Mouse (Mus musculus): Measurements from ENCODE around the gene Gm15517. TPM values are rescaled to one million over a fixed set of nuclear protein-coding genes. Genes with fewer than 3 reads are reported as not detected.

Gm15517 gene
- polyA plus RNA-seq, 1 experiment, result 20.7 TPM

- DNase-seq (ENCODE audit: low read depth), result no peak
Observed at GRCm38 (mm10) chr7:44309475-44310284, 48.4 kb downstream of the Gm15517 start, which contains the start of gene Shank1. Gene Shank1, plus strand, starts transcription at chr7:44310253.

DNA sequence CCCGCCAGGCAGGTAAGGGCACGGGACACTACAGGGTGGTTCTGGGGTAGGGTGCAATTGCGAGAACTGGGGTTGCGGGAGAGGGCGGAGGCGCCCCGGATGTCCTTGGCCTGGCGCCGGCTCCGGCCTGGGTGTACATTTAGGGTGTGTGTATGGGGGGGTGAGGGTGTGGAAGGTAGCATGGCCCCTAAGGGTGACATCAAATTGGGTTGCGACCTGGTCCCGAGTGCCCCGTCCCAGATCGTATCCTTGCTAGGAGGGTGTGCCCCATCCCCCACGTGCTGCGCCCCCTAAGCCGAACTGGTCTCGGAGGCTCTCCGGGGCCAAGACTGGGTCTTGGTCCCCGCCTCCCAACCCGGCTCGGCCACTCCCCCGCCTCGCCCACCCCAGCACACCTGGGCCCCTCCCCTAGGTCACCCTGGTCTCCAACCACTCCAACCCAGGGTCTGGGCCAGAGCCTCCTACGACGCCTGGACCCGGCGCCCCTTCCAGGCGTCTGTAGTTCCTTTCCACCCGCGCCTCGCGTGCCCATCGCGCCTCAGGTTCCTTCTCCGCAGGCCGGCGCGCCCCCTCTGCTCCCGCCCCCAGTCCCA is 49.1 kb downstream of the Gm15517 start:
- no peak for DNase-seq (ENCODE audit: low read depth)

- DNase-seq (ENCODE audit: low read depth), result no peak
Observed at GRCm38 (mm10) chr7:44310878-44311712, 49.8 kb downstream of the Gm15517 start.

Other genes with a start within 250 kb of the Gm15517 start
- 0.81 and 1.6 TPM in 2 replicates for gene Klk1b26, start 249.3 kb upstream of the Gm15517 start, polyA plus RNA-seq (2012; rRNA removed)
- gene Klk1b27, start 209.2 kb upstream of the Gm15517 start, polyA plus RNA-seq (2012; rRNA removed), result 1.5 and 26.9 TPM in 2 replicates
- gene Klk1b21, start 159.1 kb upstream of the Gm15517 start, polyA plus RNA-seq (2012; rRNA removed), result 0.23 and 0.51 TPM in 2 replicates
- gene Klk1b22, start 148.8 kb upstream of the Gm15517 start, polyA plus RNA-seq (2012; rRNA removed), result 16.3 TPM in 1 of 2 replicates, not detected in the other
- gene Klk1b16, start 124.7 kb upstream of the Gm15517 start, polyA plus RNA-seq (2012; rRNA removed), result not detected in 2 replicates
- 0.51 and 0.88 TPM in 2 replicates for gene Klk1b24, start 73.2 kb upstream of the Gm15517 start, polyA plus RNA-seq (2012; rRNA removed)
- gene Klk1b3, start 63.3 kb upstream of the Gm15517 start, polyA plus RNA-seq (2012; rRNA removed), result 0.38 and 0.43 TPM in 2 replicates
- not detected in 2 replicates for gene Klk1b4, start 54.0 kb upstream of the Gm15517 start, polyA plus RNA-seq (2012; rRNA removed)
- gene Klk1b5, start 45.5 kb upstream of the Gm15517 start, polyA plus RNA-seq (2012; rRNA removed), result 2.7 and 3.2 TPM in 2 replicates
- 0.71 and 1.8 TPM in 2 replicates for gene Klk1, start 36.1 kb upstream of the Gm15517 start, polyA plus RNA-seq (2012; rRNA removed)
- 0.24 TPM in 1 of 2 replicates, not detected in the other for gene Gm36864, start 25.3 kb upstream of the Gm15517 start, polyA plus RNA-seq (2012; rRNA removed)
- gene 1700028J19Rik, start 14.8 kb upstream of the Gm15517 start, polyA plus RNA-seq (2012; rRNA removed), result 4.4 and 7.6 TPM in 2 replicates
- gene 2410002F23Rik, start 14.7 kb upstream of the Gm15517 start, polyA plus RNA-seq (2012; rRNA removed), result 107 and 113 TPM in 2 replicates
- 0.16 TPM in 1 of 2 replicates, not detected in the other for gene Acp4, start 4.1 kb upstream of the Gm15517 start, polyA plus RNA-seq (2012; rRNA removed)
- gene Clec11a, start 45.5 kb downstream of the Gm15517 start, polyA plus RNA-seq (2012; rRNA removed), result 12.4 and 13.8 TPM in 2 replicates
- gene Shank1, start 48.8 kb downstream of the Gm15517 start, polyA plus RNA-seq (2012; rRNA removed), result 0.31 and 0.33 TPM in 2 replicates
- gene Syt3, start 122.7 kb downstream of the Gm15517 start, polyA plus RNA-seq (2012; rRNA removed), result 2.8 and 4.7 TPM in 2 replicates
- gene 1700008O03Rik, start 124.4 kb downstream of the Gm15517 start, polyA plus RNA-seq (2012; rRNA removed), result 0.47 and 0.70 TPM in 2 replicates
- 1.1 and 1.3 TPM in 2 replicates for gene Lrrc4b, start 167.6 kb downstream of the Gm15517 start, polyA plus RNA-seq (2012; rRNA removed)
- 0.20 and 0.23 TPM in 2 replicates for gene Aspdh, start 203.9 kb downstream of the Gm15517 start, polyA plus RNA-seq (2012; rRNA removed)
- 47.1 and 52.2 TPM in 2 replicates for gene Josd2, start 206.5 kb downstream of the Gm15517 start, polyA plus RNA-seq (2012; rRNA removed)
- 224 and 274 TPM in 2 replicates for gene Emc10, start 235.1 kb downstream of the Gm15517 start, polyA plus RNA-seq (2012; rRNA removed)
- 21.1 and 32.6 TPM in 2 replicates for gene Fam71e1, start 235.1 kb downstream of the Gm15517 start, polyA plus RNA-seq (2012; rRNA removed)

Data from gonadal fat pad, adult 2 months (tissue).